Mouse (Mus musculus) thymus, postnatal 10 days (tissue): ENCODE data around the gene Rnf141.

ENCODE experiments used
- DNase-seq, 2 experiments: peaks; one replicate each; pipeline ENCODE4 v3.0.0; 2021; ENCODE audit warnings: low spot score in 2 of 2

Gene Rnf141

GRCm38 (mm10) chr7:110833024-110833423, 11.2 kb downstream of the Rnf141 start:
- no peak for DNase-seq

GRCm38 (mm10) chr7:110823995-110824953, 20.0 kb downstream of the Rnf141 start:
- no peak for DNase-seq

- no peak for DNase-seq
These were observed 20.7 kb downstream of the Rnf141 start for GRCm38 (mm10) chr7:110823593-110823992.

GRCm38 (mm10) chr7:110823076-110823475, 21.2 kb downstream of the Rnf141 start:
- no peak for DNase-seq

GRCm38 (mm10) chr7:110822055-110822454, 22.2 kb downstream of the Rnf141 start:
- DNase-seq: no peak

- no peak for DNase-seq
These were observed 22.6 kb downstream of the Rnf141 start for GRCm38 (mm10) chr7:110821653-110822052.

GRCm38 (mm10) chr7:110821068-110821467, 23.2 kb downstream of the Rnf141 start:
- DNase-seq: no peak

- DNase-seq: no peak
These were observed 25.4 kb downstream of the Rnf141 start for GRCm38 (mm10) chr7:110818787-110819350.

GRCm38 (mm10) chr7:110818206-110818605, 26.1 kb downstream of the Rnf141 start:
- no peak for DNase-seq

- DNase-seq: peak in 1 of 2 experiments; percentile 48
These were observed 28.2 kb downstream of the Rnf141 start for GRCm38 (mm10) chr7:110816037-110816436.

GRCm38 (mm10) chr7:110813983-110814382, 30.3 kb downstream of the Rnf141 start:
- no peak for DNase-seq

GRCm38 (mm10) chr7:110811529-110811928, 32.7 kb downstream of the Rnf141 start:
- DNase-seq: no peak

GRCm38 (mm10) chr7:110810995-110811394, 33.3 kb downstream of the Rnf141 start:
- no peak for DNase-seq

GRCm38 (mm10) chr7:110809585-110810557, 34.4 kb downstream of the Rnf141 start:
- DNase-seq: no peak

- DNase-seq: no peak
These were observed 35.3 kb downstream of the Rnf141 start for GRCm38 (mm10) chr7:110808962-110809361.

- DNase-seq: no peak
These were observed 36.7 kb downstream of the Rnf141 start for GRCm38 (mm10) chr7:110807460-110808030.

- no peak for DNase-seq
These were observed 40.0 kb downstream of the Rnf141 start for GRCm38 (mm10) chr7:110804266-110804665.

GRCm38 (mm10) chr7:110803131-110803530, 41.1 kb downstream of the Rnf141 start:
- DNase-seq: no peak

GRCm38 (mm10) chr7:110801028-110801427, 43.2 kb downstream of the Rnf141 start:
- peak; percentile 37 to 72 for DNase-seq

- DNase-seq: no peak
These were observed 46.4 kb downstream of the Rnf141 start for GRCm38 (mm10) chr7:110797722-110798409.
